Mouse (Mus musculus) liver, embryonic 14.5 days (tissue): ENCODE results near the gene Rab3gap1.

ENCODE experiments used
- CTCF ChIP-seq: IDR thresholded peaks from 2 replicates; pipeline ENCODE4 v1.5.1; 2016; ENCODE audit warnings: antibody characterized with exemption, low read depth, control low read depth
- EP300 ChIP-seq: IDR thresholded peaks from 2 replicates; pipeline ENCODE4 v1.6.1; 2016; ENCODE audit warnings: antibody characterized with exemption, low read depth

DNA sequence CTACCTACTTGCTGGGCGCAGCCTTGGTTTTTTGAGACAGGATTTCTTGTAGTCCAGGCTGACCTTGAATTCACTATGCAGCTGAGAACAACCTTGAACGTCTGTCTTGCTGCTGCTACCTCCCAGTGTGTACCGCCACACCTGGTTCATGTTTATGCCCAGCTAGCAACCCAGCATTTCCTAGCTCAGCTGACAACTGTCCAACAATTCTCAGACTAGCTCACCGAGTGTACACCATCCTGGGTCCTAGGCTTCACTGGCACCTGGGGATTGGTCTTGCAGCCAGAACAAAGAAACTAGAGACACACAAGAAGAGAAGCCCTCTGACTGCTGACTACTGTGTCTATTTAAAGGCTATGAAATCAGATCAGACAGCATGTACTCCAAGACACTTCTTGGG lies 102.3 kb downstream of the Rab3gap1 start:
- TF ChIP-seq EP300: no peak
- TF ChIP-seq CTCF: no peak
